Mouse (Mus musculus) gastrocnemius, adult 2 months (tissue): ENCODE results near the gene Zfp217. TPM values are rescaled to one million over a fixed set of nuclear protein-coding genes. Genes with fewer than 3 reads are reported as not detected.

Source experiments
- DNase-seq: peaks from one replicate; pipeline ENCODE4 v3.0.0; 2022
- H3K27ac ChIP-seq: fragments of 200-600 bp; 2 replicates; pipeline ENCODE4 v1.8.1; 2022; ENCODE audit warnings: mild to moderate bottlenecking
- H3K4me3 ChIP-seq: fragments of 200-600 bp; 2 replicates; pipeline ENCODE4 v1.8.1; 2022; ENCODE audit warnings: mild to moderate bottlenecking, moderate library complexity
- CTCF ChIP-seq: fragments of 200-600 bp; IDR thresholded peaks from 2 replicates; pipeline ENCODE4 v1.8.1; 2022; ENCODE audit warnings: antibody characterized with exemption, mild to moderate bottlenecking, moderate library complexity
- intact Hi-C: fragments of 180-260 bp; cut with DNase I; formaldehyde crosslinking; loops from one replicate; pipeline ENCODE4 v1.15.1; 2025
- total RNA-seq, 2 experiments: library from RNA; stranded (reverse); gene quantifications; 2 replicates each; pipeline ENCODE4 v1.2.3; 2021

The Zfp217 gene
- total RNA-seq, 2 experiments from 2014 or later = 5.6 to 8.1 TPM

GRCm38 (mm10) chr2:170058774-170059173, 89.1 kb downstream of the Zfp217 start:
- Histone ChIP-seq H3K4me3 (no peak overlapping the region), H3K27ac (peak overlapping the region; percentile 43; the same call in 1 of the 2 replicates)
- no peak for TF ChIP-seq CTCF
- intact Hi-C loops = no loop called here
- DNase-seq = peak; percentile 48
